Mouse (Mus musculus) embryonic fibroblast, embryonic 13.5 days (primary cell): ENCODE data around the gene Gm5134.

Source experiments
- CTCF ChIP-seq: IDR thresholded peaks from 2 replicates; pipeline ENCODE4 v1.5.1; 2011; ENCODE audit warnings: mild to moderate bottlenecking, control low read depth, low read length, moderate library complexity, borderline replicate concordance; ENCODE audit not compliant: insufficient read depth
- POLR2A ChIP-seq: IDR thresholded peaks from 2 replicates; pipeline ENCODE4 v1.6.1; 2011; ENCODE audit warnings: low read depth, mild to moderate bottlenecking, control low read depth, low read length, moderate library complexity

DNA sequence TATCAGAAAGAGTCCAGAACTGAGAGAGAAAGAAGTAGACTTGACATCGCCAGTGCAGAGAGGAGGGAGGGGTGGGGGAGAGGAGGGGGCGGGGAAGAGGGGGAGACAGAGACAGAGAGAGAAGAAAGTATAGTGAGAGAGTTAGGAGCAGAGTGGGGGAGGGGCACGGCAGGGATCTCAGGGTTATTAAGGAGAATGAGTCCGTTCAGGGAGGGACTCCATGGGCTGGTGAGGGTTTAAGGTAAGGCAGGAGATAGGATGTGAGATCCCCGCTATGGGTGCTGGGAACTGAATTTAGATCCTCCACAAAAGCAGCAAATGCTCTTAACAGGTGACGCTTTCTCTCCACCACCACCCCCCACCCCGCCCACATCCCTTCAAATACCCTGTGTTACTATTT lies 46.8 kb downstream of the Gm5134 start:
- TF ChIP-seq POLR2A (no peak), CTCF (no peak)
